Mouse (Mus musculus): ENCODE results near the gene Nol3.

DNA sequence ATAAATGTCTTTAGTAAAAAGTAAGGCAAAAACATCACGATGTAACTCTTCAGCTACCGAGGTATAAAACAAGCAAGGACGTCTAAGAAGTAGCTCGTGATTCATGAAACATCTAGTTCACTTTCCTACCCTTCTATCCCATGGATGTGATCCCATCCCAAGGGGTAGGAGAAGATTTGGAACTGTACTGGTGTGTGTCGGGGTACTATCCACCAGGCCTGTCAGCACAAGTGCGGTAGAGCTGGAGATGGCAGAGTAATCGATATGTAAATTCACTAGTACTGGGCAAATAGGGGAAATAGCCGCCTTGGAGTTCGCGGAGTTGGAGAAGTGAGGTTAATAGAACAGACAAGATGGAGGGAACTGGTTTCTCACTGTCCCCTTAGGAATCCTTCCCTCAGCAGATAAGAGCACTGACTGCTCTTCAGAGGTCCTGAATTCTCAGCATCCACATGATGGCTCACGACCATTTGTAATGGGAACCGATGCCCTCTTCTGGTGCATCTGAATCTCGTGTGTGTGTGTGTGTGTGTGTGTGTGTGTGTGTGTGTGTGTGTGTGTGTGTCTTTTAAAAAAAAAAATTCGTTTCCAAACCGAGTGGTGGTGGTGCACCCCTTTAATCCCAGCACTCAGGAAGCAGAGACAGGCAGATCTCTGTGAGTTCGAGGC lies 12.6 kb upstream of the Nol3 start:
- TF ChIP-seq POLR2A (IDR thresholded peaks at IDR 0.05; ENCODE audit: borderline replicate concordance, insufficient read depth, low read length) (no peak), CTCF (IDR thresholded peaks at IDR 0.05; ENCODE audit: borderline replicate concordance, insufficient read depth, low read depth, low read length) (no peak)

All from cerebellum, adult 2 months (tissue).